Mouse (Mus musculus): ENCODE results near the gene Calm5. TPM values are rescaled to one million over a fixed set of nuclear protein-coding genes. Genes with fewer than 3 reads are reported as not detected.
"Not testable (repeated sequence)": the region's sequence is repeated elsewhere in the genome, so short reads cannot be mapped to it uniquely, and the experiment has no call there.

The Calm5 gene
- polyA plus RNA-seq, 1 experiment from 2014 or later = not detected

DNA sequence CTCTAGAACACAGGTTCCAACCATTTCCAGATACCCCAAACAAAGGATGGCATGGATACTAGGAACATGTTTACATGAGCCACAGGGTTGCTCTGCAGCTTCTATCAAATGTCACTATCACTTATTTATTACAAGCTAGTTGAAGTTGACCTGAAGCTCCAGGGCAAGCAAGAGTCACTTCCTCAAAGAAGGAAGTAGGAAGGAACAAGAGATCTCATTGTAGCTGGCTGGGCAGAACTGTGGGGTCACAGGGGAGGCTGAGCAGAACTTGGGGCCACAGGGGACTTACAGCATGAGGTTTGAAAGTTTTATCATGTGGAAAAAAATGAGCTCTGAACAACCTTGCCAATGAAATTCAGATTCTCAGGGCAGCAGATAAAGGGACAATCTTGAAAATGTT is 28.2 kb upstream of the Calm5 start:
- Histone ChIP-seq H3K4me1 (replicated peaks; ENCODE audit: control insufficient read depth, insufficient read depth, low read length) (no peaks in the 10 kb centered on the region), H3K27ac (ENCODE audit: low read depth, low read length) (no peak overlapping the region), H3K4me2 (no peak overlapping the region), H3K9me3 (ENCODE audit: control insufficient read depth, low read length) (no peaks in the 10 kb centered on the region), H3K27me3 (replicated peaks; ENCODE audit: control insufficient read depth, insufficient read depth, low read length) (no peaks in the 10 kb centered on the region), H3K36me3 (ENCODE audit: control insufficient read depth, insufficient read depth, low read length) (no peaks in the 10 kb centered on the region), H3K4me3 (ENCODE audit: low read depth, low read length) (no peak overlapping the region), H3K9ac (ENCODE audit: low read depth, low read length) (no peak overlapping the region)
- DNase-seq (ENCODE audit: low spot score) (peak; percentile 15), ATAC-seq (replicated peaks; ENCODE audit: low FRiP score) (no peak)

DNA sequence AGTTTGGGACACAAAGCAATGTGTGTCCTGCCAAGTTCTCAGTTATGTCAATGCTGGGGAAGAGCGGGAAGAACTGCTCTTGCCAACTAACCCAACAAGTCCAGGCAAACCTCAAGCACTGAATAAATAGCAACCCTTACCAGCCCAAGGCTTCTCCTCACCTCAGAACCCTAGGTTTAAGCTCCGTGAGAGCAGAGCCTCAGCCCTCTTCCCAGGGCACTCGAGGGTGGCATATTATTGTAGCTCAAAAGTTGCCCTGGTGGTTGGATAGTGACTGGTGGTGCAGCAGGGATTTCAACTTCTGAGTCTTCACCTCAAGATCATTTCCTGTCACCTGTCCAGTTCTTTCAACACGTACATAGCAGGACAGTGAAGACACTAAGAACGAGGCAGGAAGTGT is 22.4 kb upstream of the Calm5 start:
- DNase-seq (ENCODE audit: low spot score) (peak; percentile 2), ATAC-seq (replicated peaks; ENCODE audit: low FRiP score) (no peak)
- Histone ChIP-seq H3K4me3 (ENCODE audit: low read depth, low read length) (no peak overlapping the region), H3K36me3 (ENCODE audit: control insufficient read depth, insufficient read depth, low read length) (no peaks in the 10 kb centered on the region), H3K4me1 (replicated peaks; ENCODE audit: control insufficient read depth, insufficient read depth, low read length) (no peaks in the 10 kb centered on the region), H3K4me2 (no peak overlapping the region), H3K9me3 (ENCODE audit: control insufficient read depth, low read length) (no peaks in the 10 kb centered on the region), H3K9ac (ENCODE audit: low read depth, low read length) (no peak overlapping the region), H3K27ac (ENCODE audit: low read depth, low read length) (no peak overlapping the region), H3K27me3 (replicated peaks; ENCODE audit: control insufficient read depth, insufficient read depth, low read length) (no peaks in the 10 kb centered on the region)
- WGBS = 71% methylated on average over 5 of the region's 5 CpGs

DNA sequence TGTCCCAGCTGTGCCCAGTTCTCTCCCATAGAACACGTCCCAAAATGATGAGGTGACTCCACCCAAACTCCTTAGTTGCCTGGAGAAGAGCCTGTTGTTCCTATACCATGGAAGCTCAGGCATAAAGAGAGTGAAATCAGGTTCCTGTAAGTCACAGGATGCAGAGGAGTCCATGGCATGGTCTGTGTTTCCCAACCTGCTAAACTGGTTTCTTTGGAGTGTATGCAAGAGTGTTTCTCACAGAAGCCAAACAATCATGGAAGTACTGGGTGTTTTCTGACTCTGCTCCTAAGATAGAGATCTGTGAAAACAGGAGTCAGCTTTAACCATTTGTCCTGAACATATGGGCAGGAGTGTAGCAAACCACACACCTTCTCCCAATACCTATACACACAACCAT is 22.0 kb upstream of the Calm5 start:
- Histone ChIP-seq H3K4me2 (no peak overlapping the region), H3K27me3 (replicated peaks; ENCODE audit: control insufficient read depth, insufficient read depth, low read length) (no peaks in the 10 kb centered on the region), H3K9ac (ENCODE audit: low read depth, low read length) (no peak overlapping the region), H3K4me1 (replicated peaks; ENCODE audit: control insufficient read depth, insufficient read depth, low read length) (no peaks in the 10 kb centered on the region), H3K9me3 (ENCODE audit: control insufficient read depth, low read length) (no peaks in the 10 kb centered on the region), H3K27ac (ENCODE audit: low read depth, low read length) (no peak overlapping the region), H3K4me3 (ENCODE audit: low read depth, low read length) (no peak overlapping the region), H3K36me3 (ENCODE audit: control insufficient read depth, insufficient read depth, low read length) (no peaks in the 10 kb centered on the region)
- 50% methylated on average over 1 of the region's 1 CpGs for WGBS
- DNase-seq (ENCODE audit: low spot score) (no peak), ATAC-seq (replicated peaks; ENCODE audit: low FRiP score) (no peak)

DNA sequence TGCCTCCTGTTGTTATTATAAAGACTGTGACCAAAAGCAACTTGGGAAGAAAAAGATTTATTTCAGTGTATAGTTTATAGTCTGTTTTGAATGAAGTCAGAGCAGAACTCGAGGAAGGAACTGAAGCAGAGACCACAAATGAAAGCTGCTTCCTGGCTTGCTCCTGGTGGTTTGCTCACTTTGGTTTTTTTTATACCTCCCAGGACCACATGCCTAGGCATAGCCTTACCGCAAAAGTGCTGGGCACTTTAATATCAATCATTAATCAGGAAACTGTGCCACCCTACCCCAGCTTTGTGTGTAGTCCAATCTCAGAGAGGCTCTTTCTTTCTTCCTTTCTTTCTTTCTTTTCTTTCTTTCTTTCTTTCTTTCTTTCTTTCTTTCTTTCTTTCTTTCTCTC is 21.5 kb upstream of the Calm5 start:
- no peak for DNase-seq (ENCODE audit: low spot score)
- 30% methylated on average over 2 of the region's 2 CpGs for WGBS
- no peak overlapping the region for H3K9ac ChIP-seq (ENCODE audit: low read depth, low read length)

DNA sequence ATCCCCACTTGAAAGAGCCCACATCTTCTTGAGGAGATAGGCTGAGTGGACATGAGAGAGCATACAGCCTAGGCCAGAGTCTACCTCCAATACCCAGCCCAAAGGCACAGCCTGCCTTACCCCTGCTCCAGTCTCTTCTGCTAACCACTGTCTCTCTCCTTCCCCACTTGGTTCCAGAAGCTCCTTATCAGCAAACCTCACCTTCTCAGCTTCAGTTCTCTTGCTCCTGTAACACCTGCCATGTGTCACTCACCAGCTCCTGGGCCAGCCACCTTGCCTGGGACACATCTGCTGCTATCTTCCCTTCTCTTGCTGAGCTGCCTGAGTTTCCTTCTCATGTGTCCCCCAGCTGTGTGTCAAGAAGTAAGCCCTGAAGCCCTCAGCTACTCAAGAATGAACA is 20.3 kb upstream of the Calm5 start:
- H3K9ac ChIP-seq (ENCODE audit: low read depth, low read length); H3K4me3 ChIP-seq (ENCODE audit: low read depth, low read length); H3K27me3 ChIP-seq (replicated peaks; ENCODE audit: control insufficient read depth, insufficient read depth, low read length); H3K27ac ChIP-seq (ENCODE audit: low read depth, low read length); DNase-seq (ENCODE audit: low spot score); H3K9me3 ChIP-seq (ENCODE audit: control insufficient read depth, low read length); H3K36me3 ChIP-seq (ENCODE audit: control insufficient read depth, insufficient read depth, low read length); H3K4me2 ChIP-seq; H3K4me1 ChIP-seq (replicated peaks; ENCODE audit: control insufficient read depth, insufficient read depth, low read length): not testable (repeated sequence)
- peak; percentile 60; the same call in 1 of the 2 replicates for ATAC-seq (replicated peaks; ENCODE audit: low FRiP score)

More for the DNA sequence above, 21.5 kb upstream of the Calm5 start:
- no peaks in the 10 kb centered on the region for H3K4me1 ChIP-seq (replicated peaks; ENCODE audit: control insufficient read depth, insufficient read depth, low read length)
- no peak overlapping the region for H3K27ac ChIP-seq (ENCODE audit: low read depth, low read length)
- no peaks in the 10 kb centered on the region for H3K9me3 ChIP-seq (ENCODE audit: control insufficient read depth, low read length)
- no peak for ATAC-seq (replicated peaks; ENCODE audit: low FRiP score)
- H3K4me2 ChIP-seq = no peak overlapping the region
- H3K36me3 ChIP-seq (ENCODE audit: control insufficient read depth, insufficient read depth, low read length) = no peaks in the 10 kb centered on the region
- H3K4me3 ChIP-seq (ENCODE audit: low read depth, low read length) = no peak overlapping the region
- H3K27me3 ChIP-seq (replicated peaks; ENCODE audit: control insufficient read depth, insufficient read depth, low read length) = no peaks in the 10 kb centered on the region

DNA sequence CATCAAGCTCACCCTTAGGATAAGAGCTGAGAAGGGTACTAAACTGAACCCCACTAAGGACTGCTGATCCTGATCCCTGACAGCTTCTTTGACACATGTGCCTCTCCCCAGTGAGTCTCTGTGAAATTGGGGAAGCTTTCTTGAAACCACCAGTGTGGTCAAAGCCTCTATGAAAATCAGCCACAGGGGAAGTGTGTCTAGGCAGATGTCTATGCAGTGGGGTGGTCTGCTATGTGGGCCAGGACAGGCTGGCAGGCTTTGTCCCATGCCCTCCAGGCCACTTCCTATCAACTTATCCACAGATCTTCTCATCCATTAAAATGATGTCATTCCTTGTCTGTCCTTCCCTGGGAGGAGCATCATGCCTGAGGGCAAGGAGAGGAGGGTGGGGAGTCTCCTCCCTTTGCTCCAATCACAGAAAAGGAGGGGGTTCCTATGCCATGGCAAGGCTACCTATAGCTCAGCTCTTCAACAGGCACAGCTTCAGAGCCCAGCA is 16.6 kb upstream of the Calm5 start, which contains the start of gene Calm4:
Gene Calm4 (plus strand): TSS at position 446 of the 496 bp plus-strand sequence.
- H3K4me3 ChIP-seq (ENCODE audit: low read depth, low read length); H3K9ac ChIP-seq (ENCODE audit: low read depth, low read length); H3K27ac ChIP-seq (ENCODE audit: low read depth, low read length); H3K4me1 ChIP-seq (replicated peaks; ENCODE audit: control insufficient read depth, insufficient read depth, low read length); ATAC-seq (replicated peaks; ENCODE audit: low FRiP score); H3K36me3 ChIP-seq (ENCODE audit: control insufficient read depth, insufficient read depth, low read length); H3K27me3 ChIP-seq (replicated peaks; ENCODE audit: control insufficient read depth, insufficient read depth, low read length); H3K4me2 ChIP-seq; DNase-seq (ENCODE audit: low spot score); H3K9me3 ChIP-seq (ENCODE audit: control insufficient read depth, low read length): not testable (repeated sequence)

DNA sequence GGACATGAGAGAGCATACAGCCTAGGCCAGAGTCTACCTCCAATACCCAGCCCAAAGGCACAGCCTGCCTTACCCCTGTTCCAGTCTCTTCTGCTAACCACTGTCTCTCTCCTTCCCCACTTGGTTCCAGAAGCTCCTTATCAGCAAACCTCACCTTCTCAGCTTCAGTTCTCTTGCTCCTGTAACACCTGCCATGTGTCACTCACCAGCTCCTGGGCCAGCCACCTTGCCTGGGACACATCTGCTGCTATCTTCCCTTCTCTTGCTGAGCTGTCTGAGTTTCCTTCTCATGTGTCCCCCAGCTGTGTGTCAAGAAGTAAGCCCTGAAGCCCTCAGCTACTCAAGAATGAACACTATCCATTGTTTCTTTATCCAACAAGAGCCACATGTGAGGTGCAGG is 13.3 kb upstream of the Calm5 start:
- not testable (repeated sequence) for H3K36me3 ChIP-seq (ENCODE audit: control insufficient read depth, insufficient read depth, low read length); H3K4me3 ChIP-seq (ENCODE audit: low read depth, low read length); H3K27ac ChIP-seq (ENCODE audit: low read depth, low read length); H3K27me3 ChIP-seq (replicated peaks; ENCODE audit: control insufficient read depth, insufficient read depth, low read length); H3K9me3 ChIP-seq (ENCODE audit: control insufficient read depth, low read length); H3K4me2 ChIP-seq; H3K4me1 ChIP-seq (replicated peaks; ENCODE audit: control insufficient read depth, insufficient read depth, low read length); DNase-seq (ENCODE audit: low spot score); H3K9ac ChIP-seq (ENCODE audit: low read depth, low read length)
- peak; percentile 61 for ATAC-seq (replicated peaks; ENCODE audit: low FRiP score)

DNA sequence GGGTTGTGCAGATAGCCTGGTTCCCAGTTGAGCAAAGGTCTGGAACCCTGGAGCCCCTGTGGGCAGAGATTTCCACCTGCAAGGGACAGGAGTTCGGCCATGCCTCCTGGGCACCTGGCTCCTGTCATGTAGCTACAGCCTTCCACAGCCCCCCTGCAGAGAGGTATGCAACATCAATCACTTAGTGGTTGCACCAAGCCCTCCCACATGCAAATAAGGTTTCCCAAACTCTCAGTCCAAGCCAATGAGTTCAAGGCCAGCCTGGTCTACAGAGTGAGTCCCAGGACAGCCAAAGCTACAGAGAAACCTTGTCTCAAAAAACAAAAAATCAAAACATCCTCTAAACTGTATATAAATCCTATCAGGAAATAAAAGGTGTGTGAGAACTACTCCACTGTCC is 3.6 kb upstream of the Calm5 start:
- ATAC-seq (replicated peaks; ENCODE audit: low FRiP score) = no peak

DNA sequence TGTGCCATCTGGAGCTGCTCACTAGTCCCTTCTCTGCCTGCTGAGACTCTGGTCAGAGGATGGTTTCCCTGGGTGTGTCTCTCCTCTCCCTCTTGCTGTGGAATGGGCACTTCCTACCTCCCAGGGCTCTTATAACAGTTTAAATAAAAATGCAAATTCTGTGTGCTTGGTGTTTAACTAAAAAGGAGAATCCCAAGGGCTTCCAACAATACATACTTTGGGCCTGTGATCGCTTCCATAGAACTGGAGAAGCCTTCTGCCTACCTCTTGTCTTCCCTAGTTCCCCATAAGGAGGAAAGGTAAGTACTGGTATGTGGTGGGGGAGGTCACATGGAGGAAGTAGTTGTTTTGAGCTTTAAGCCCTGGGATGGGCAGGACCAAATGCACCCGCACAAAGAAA is 883 bp downstream of the Calm5 start:
- H3K9me3 ChIP-seq (ENCODE audit: control insufficient read depth, low read length) = no peaks in the 10 kb centered on the region
- H3K36me3 ChIP-seq (ENCODE audit: control insufficient read depth, insufficient read depth, low read length) = no peaks in the 10 kb centered on the region
- no peak overlapping the region for H3K27ac ChIP-seq (ENCODE audit: low read depth, low read length)
- WGBS = 68% methylated on average over 2 of the region's 2 CpGs
- H3K27me3 ChIP-seq (replicated peaks; ENCODE audit: control insufficient read depth, insufficient read depth, low read length) = no peaks in the 10 kb centered on the region
- H3K4me2 ChIP-seq = no peak overlapping the region
- no peak overlapping the region for H3K9ac ChIP-seq (ENCODE audit: low read depth, low read length)
- no peaks in the 10 kb centered on the region for H3K4me1 ChIP-seq (replicated peaks; ENCODE audit: control insufficient read depth, insufficient read depth, low read length)
- no peak for ATAC-seq (replicated peaks; ENCODE audit: low FRiP score)
- H3K4me3 ChIP-seq (ENCODE audit: low read depth, low read length) = no peak overlapping the region
- no peak for DNase-seq (ENCODE audit: low spot score)

More for the DNA sequence above, 3.6 kb upstream of the Calm5 start:
- no peak for DNase-seq (ENCODE audit: low spot score)
- Histone ChIP-seq H3K9ac (ENCODE audit: low read depth, low read length) (no peak overlapping the region), H3K4me2 (no peak overlapping the region), H3K4me3 (ENCODE audit: low read depth, low read length) (no peak overlapping the region), H3K9me3 (ENCODE audit: control insufficient read depth, low read length) (no peaks in the 10 kb centered on the region), H3K36me3 (ENCODE audit: control insufficient read depth, insufficient read depth, low read length) (no peaks in the 10 kb centered on the region), H3K4me1 (replicated peaks; ENCODE audit: control insufficient read depth, insufficient read depth, low read length) (no peaks in the 10 kb centered on the region), H3K27me3 (replicated peaks; ENCODE audit: control insufficient read depth, insufficient read depth, low read length) (no peaks in the 10 kb centered on the region), H3K27ac (ENCODE audit: low read depth, low read length) (no peak overlapping the region)
- WGBS = 56% methylated on average over 1 of the region's 1 CpGs

Data from liver, embryonic 11.5 days (tissue).